Mouse (Mus musculus): ENCODE measurements around the gene Mesp2. TPM values are rescaled to one million over a fixed set of nuclear protein-coding genes. Genes with fewer than 3 reads are reported as not detected.

Gene Mesp2
- polyA plus RNA-seq, 1 experiment = 0.33 TPM

GRCm38 (mm10) chr7:79803887-79804286, 6.6 kb upstream of the Mesp2 start:
- 26% methylated on average over 2 of the region's 2 CpGs for WGBS
- Histone ChIP-seq H3K27me3 (ENCODE audit: control insufficient read depth, insufficient read depth, low read length) (no peaks in the 10 kb centered on the region), H3K4me1 (ENCODE audit: control insufficient read depth, insufficient read depth, insufficient read length, low read length) (no peaks in the 10 kb centered on the region; the same call in 1 of the 2 replicates), H3K27ac (ENCODE audit: insufficient read depth, low read depth, low read length) (no peak overlapping the region), H3K36me3 (ENCODE audit: control insufficient read depth, insufficient read depth, low read length) (no peaks in the 10 kb centered on the region), H3K4me3 (ENCODE audit: low read depth, low read length) (no peak overlapping the region)
- TF ChIP-seq POLR2A (IDR thresholded peaks at IDR 0.05; ENCODE audit: low read depth, low read length) (no peak), CTCF (IDR thresholded peaks at IDR 0.05; ENCODE audit: extremely low read depth, insufficient read length, insufficient replicate concordance, low read depth, low read length) (no peak)

- no peak overlapping the region for H3K27ac ChIP-seq (ENCODE audit: insufficient read depth, low read depth, low read length)
- TF ChIP-seq CTCF (IDR thresholded peaks at IDR 0.05; ENCODE audit: extremely low read depth, insufficient read length, insufficient replicate concordance, low read depth, low read length) = no peak
- no peak for TF ChIP-seq POLR2A (IDR thresholded peaks at IDR 0.05; ENCODE audit: low read depth, low read length)
- WGBS = 91% methylated on average over 7 of the region's 7 CpGs
- peaks cover 6% of the 10 kb centered on the region for H3K4me1 ChIP-seq (ENCODE audit: control insufficient read depth, insufficient read depth, insufficient read length, low read length)
- H3K4me3 ChIP-seq (ENCODE audit: low read depth, low read length) = no peak overlapping the region
- H3K27me3 ChIP-seq (ENCODE audit: control insufficient read depth, insufficient read depth, low read length) = no peaks in the 10 kb centered on the region; the same call in 1 of the 2 replicates
- H3K36me3 ChIP-seq (ENCODE audit: control insufficient read depth, insufficient read depth, low read length) = no peaks in the 10 kb centered on the region
Measured at GRCm38 (mm10) chr7:79808561-79808960, 2.0 kb upstream of the Mesp2 start.

GRCm38 (mm10) chr7:79813409-79813808, 2.9 kb downstream of the Mesp2 start:
- Histone ChIP-seq H3K27me3 (ENCODE audit: control insufficient read depth, insufficient read depth, low read length) (no peaks in the 10 kb centered on the region; the same call in 1 of the 2 replicates), H3K4me1 (ENCODE audit: control insufficient read depth, insufficient read depth, insufficient read length, low read length) (peaks cover 6% of the 10 kb centered on the region), H3K27ac (ENCODE audit: insufficient read depth, low read depth, low read length) (no peak overlapping the region), H3K4me3 (ENCODE audit: low read depth, low read length) (no peak overlapping the region), H3K36me3 (ENCODE audit: control insufficient read depth, insufficient read depth, low read length) (no peaks in the 10 kb centered on the region)
- 18% methylated on average over 1 of the region's 1 CpGs for WGBS
- no peak for TF ChIP-seq POLR2A (IDR thresholded peaks at IDR 0.05; ENCODE audit: low read depth, low read length)
- TF ChIP-seq CTCF (IDR thresholded peaks at IDR 0.05; ENCODE audit: extremely low read depth, insufficient read length, insufficient replicate concordance, low read depth, low read length) = no peak

GRCm38 (mm10) chr7:79818321-79818720, 7.8 kb downstream of the Mesp2 start:
- no peaks in the 10 kb centered on the region for H3K27me3 ChIP-seq (ENCODE audit: control insufficient read depth, insufficient read depth, low read length)
- WGBS = 65% methylated on average over 6 of the region's 6 CpGs

DNA sequence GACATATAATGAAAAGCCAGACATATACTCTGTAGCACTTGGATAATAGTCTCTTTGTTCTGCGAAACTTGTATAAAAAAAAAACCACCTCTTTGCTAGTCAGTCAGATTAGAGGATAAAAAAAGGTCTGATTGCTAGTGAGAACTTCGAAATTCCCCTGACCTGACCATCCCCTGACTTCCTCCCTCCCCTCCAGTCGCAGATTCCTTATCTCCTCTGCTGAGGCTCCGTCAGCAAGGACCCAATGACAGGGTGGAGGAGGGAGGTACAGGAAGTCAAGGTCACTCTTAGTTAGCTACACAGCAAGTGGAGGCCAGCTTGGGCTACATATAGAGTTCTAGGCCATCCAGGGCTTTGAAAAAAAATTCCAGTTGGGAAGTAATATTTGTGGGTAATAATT, 9.0 kb downstream of the Mesp2 start:
- peaks cover 30% of the 10 kb centered on the region for H3K36me3 ChIP-seq (ENCODE audit: control insufficient read depth, insufficient read depth, low read length)
- H3K4me3 ChIP-seq (ENCODE audit: low read depth, low read length) = no peak overlapping the region
- H3K27me3 ChIP-seq (ENCODE audit: control insufficient read depth, insufficient read depth, low read length) = no peaks in the 10 kb centered on the region
- TF ChIP-seq POLR2A (IDR thresholded peaks at IDR 0.05; ENCODE audit: low read depth, low read length) (no peak), CTCF (IDR thresholded peaks at IDR 0.05; ENCODE audit: extremely low read depth, insufficient read length, insufficient replicate concordance, low read depth, low read length) (no peak)
- WGBS = 15% methylated on average over 4 of the region's 4 CpGs
- H3K27ac ChIP-seq (ENCODE audit: insufficient read depth, low read depth, low read length) = no peak overlapping the region
- no peaks in the 10 kb centered on the region; the same call in 1 of the 2 replicates for H3K4me1 ChIP-seq (ENCODE audit: control insufficient read depth, insufficient read depth, insufficient read length, low read length)

More at GRCm38 (mm10) chr7:79818321-79818720, 7.8 kb downstream of the Mesp2 start:
- Histone ChIP-seq H3K4me3 (ENCODE audit: low read depth, low read length) (no peak overlapping the region), H3K36me3 (ENCODE audit: control insufficient read depth, insufficient read depth, low read length) (peaks cover 21% of the 10 kb centered on the region), H3K27ac (ENCODE audit: insufficient read depth, low read depth, low read length) (no peak overlapping the region), H3K4me1 (ENCODE audit: control insufficient read depth, insufficient read depth, insufficient read length, low read length) (no peaks in the 10 kb centered on the region; the same call in 1 of the 2 replicates)
- TF ChIP-seq CTCF (IDR thresholded peaks at IDR 0.05; ENCODE audit: extremely low read depth, insufficient read length, insufficient replicate concordance, low read depth, low read length) = no peak
- no peak for TF ChIP-seq POLR2A (IDR thresholded peaks at IDR 0.05; ENCODE audit: low read depth, low read length)

DNA sequence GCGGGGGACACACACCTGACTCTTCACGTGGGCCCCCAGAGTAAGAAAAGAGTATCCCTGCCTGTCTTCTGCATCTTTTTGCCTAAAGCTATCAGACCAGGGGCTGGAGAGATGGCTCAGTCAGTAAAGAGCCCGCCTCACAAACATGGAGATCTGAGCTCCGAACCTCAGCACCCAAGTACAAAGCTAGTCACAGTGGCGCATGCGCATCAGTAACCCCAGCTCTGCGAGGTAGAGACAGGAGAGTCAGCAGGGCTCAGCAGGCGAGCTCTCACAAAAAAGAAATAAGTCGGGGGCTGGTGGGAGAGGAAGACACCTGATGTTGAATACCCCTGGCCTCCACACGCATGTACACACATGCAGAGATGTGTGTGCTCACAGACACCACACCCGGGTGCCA, 9.5 kb downstream of the Mesp2 start:
- TF ChIP-seq POLR2A (IDR thresholded peaks at IDR 0.05; ENCODE audit: low read depth, low read length) (no peak), CTCF (IDR thresholded peaks at IDR 0.05; ENCODE audit: extremely low read depth, insufficient read length, insufficient replicate concordance, low read depth, low read length) (no peak)
- H3K4me1 ChIP-seq (ENCODE audit: control insufficient read depth, insufficient read depth, insufficient read length, low read length) = no peaks in the 10 kb centered on the region; the same call in 1 of the 2 replicates
- H3K27ac ChIP-seq (ENCODE audit: insufficient read depth, low read depth, low read length) = no peak overlapping the region
- H3K27me3 ChIP-seq (ENCODE audit: control insufficient read depth, insufficient read depth, low read length) = no peaks in the 10 kb centered on the region
- H3K4me3 ChIP-seq (ENCODE audit: low read depth, low read length) = no peak overlapping the region
- H3K36me3 ChIP-seq (ENCODE audit: control insufficient read depth, insufficient read depth, low read length) = peaks cover 34% of the 10 kb centered on the region
- WGBS = 78% methylated on average over 11 of the region's 11 CpGs

DNA sequence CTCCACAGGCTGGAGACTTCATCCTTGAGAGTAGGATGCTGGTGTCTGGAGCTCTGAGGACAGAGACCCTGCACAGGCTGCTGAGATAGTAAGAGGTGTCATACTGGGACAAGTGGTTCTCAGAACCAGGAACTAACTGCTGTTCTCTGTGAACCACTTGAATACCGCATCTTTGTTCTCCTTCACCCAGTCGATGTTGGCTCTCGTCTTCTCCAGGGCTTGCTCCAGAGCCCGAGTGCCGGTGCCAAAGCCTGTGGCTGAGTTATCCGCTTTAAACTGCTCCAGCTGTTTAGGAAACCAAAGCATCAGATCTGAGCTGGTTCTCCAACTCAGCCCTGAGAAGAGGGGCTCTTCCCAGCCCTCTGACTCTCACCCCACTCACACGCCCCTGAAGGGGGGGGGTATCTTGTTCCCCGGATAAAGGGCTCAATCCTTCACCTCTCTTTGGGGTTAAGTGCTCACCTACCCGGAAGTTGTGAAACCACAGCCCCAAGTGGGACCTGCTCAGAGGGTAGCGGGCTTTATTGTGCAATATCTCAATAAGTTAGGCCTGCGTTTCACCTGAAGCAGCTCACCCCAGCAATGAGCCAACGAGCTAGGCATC, 11.7 kb downstream of the Mesp2 start:
- Histone ChIP-seq H3K36me3 (ENCODE audit: control insufficient read depth, insufficient read depth, low read length) (peaks cover 56% of the 10 kb centered on the region), H3K27ac (ENCODE audit: insufficient read depth, low read depth, low read length) (no peak overlapping the region), H3K4me3 (ENCODE audit: low read depth, low read length) (no peak overlapping the region), H3K4me1 (ENCODE audit: control insufficient read depth, insufficient read depth, insufficient read length, low read length) (no peaks in the 10 kb centered on the region; the same call in 1 of the 2 replicates), H3K27me3 (ENCODE audit: control insufficient read depth, insufficient read depth, low read length) (no peaks in the 10 kb centered on the region)
- 83% methylated on average over 12 of the region's 12 CpGs for WGBS
- TF ChIP-seq CTCF (IDR thresholded peaks at IDR 0.05; ENCODE audit: extremely low read depth, insufficient read length, insufficient replicate concordance, low read depth, low read length) = no peak
- TF ChIP-seq POLR2A (IDR thresholded peaks at IDR 0.05; ENCODE audit: low read depth, low read length) = no peak

Data from small intestine, adult 2 months (tissue).